Mouse (Mus musculus): ENCODE measurements around the gene Aunip.

Aunip gene

GRCm38 (mm10) chr4:134551494-134552316 is 40.9 kb downstream of the Aunip start, which contains the start of gene Selenon:
Selenon (minus strand) TSS chr4:134552166.
- DNase-seq (ENCODE audit: extremely low read depth, low read depth), result no peak

- no peak for DNase-seq (ENCODE audit: extremely low read depth, low read depth)
These were observed 42.8 kb downstream of the Aunip start for GRCm38 (mm10) chr4:134553631-134554030.

- DNase-seq (ENCODE audit: extremely low read depth, low read depth), result peak; percentile 42
These were observed 45.3 kb downstream of the Aunip start for GRCm38 (mm10) chr4:134555956-134556580.

DNA sequence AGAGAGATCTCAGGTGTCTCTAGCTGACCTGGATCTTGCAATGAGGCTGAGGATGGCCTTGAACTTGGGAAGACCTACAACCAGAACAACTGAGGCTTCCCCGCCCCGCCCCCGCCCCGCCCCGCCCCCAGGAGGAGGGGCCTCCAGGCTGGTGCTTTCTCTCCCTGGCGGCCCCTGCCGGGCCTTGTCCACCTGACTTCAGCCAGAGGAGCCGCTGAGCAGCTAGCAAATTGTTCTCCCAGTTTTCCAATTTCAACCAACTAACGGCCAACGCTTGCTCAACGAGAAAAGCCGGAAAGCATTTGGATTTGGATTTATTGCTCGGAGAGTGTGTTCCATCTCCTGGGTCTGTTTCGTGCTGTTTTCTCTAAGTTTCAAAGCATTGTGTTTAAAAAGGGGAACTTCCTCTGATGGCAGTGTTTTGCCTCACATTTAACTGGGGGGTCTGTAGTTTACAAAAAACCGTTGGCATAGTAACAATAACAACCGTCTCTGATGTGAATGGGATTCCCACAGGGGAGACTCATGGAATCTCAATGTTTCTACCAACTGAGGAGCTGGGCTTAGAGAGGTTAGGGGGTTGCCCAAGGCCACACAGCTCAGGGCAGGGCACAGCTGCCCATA is 46.9 kb downstream of the Aunip start:
- DNase-seq (ENCODE audit: extremely low read depth, low read depth), result peak; percentile 63

- no peak for DNase-seq (ENCODE audit: extremely low read depth, low read depth)
These were observed 47.8 kb downstream of the Aunip start for GRCm38 (mm10) chr4:134558570-134559113.

GRCm38 (mm10) chr4:134559154-134559553 is 48.4 kb downstream of the Aunip start:
- no peak for DNase-seq (ENCODE audit: extremely low read depth, low read depth)

DNA sequence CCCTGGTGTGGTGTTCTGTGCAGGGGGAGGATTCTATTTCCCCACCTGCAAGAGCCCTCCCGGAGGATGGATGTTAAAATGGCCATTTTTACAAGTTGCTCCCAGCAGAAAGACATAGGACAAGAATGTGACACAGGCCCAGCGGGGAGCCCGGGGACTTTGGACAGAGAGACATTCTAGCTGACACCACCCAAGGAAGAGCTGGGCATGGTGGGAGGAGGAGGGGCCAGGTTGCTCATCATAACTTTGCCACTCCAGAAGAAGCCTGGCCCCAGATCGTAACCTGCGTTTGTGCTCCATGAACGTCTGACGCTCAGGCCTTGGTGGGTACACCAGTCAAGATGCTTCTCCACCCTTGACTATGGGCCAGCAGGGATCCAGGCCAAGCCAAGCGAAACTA is 49.9 kb downstream of the Aunip start:
- DNase-seq (ENCODE audit: extremely low read depth, low read depth), result no peak

GRCm38 (mm10) chr4:134562014-134562413 is 51.2 kb downstream of the Aunip start:
- DNase-seq (ENCODE audit: extremely low read depth, low read depth), result no peak

DNA sequence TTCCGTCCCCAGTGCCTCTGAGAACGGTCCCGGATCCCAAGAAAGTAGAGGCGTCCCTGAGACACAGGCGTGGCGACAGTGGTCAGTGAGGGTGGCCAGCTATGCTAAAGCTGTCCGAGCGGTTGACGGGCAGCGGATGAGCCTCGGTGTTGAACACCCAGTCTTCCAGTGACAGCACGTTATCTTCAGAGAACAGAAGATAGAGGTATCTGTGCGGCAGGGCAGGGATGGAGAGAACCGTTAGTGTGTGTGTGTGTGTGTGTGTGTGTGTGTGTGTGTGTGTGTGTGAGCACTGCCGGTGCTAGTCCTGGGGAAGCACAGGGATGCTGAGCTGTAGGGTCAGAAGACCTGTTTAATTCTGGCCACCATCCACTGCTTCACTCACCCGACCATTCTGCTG is 52.8 kb downstream of the Aunip start:
- no peak for DNase-seq (ENCODE audit: extremely low read depth, low read depth)

- DNase-seq (ENCODE audit: extremely low read depth, low read depth), result no peak
These were observed 53.3 kb downstream of the Aunip start for GRCm38 (mm10) chr4:134564093-134564492.

GRCm38 (mm10) chr4:134567377-134568226 is 56.8 kb downstream of the Aunip start:
- DNase-seq (ENCODE audit: extremely low read depth, low read depth), result no peak

DNA sequence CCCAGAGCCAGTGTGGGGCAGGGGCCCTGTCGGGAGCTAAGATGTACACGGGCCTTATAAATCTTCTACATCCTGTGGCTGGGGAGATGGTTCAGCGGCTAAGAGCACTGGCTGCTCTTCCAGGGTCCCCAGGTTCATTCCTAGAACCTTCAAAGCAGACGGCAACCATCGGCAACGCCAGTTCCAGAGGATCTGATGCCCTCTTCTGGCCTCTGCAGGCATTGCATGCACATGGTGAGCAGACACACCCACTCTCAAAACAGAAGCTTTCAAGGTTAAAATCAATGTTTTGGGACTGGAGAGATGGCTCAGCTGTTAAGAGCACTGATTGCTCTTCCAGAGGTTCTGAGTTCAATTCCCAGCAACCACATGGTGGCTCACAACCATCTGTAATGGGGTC is 58.4 kb downstream of the Aunip start:
- DNase-seq (ENCODE audit: extremely low read depth, low read depth), result no peak

GRCm38 (mm10) chr4:134569831-134570230 is 59.0 kb downstream of the Aunip start:
- DNase-seq (ENCODE audit: extremely low read depth, low read depth), result no peak

GRCm38 (mm10) chr4:134570704-134571451 is 60.1 kb downstream of the Aunip start:
- no peak for DNase-seq (ENCODE audit: extremely low read depth, low read depth)

DNA sequence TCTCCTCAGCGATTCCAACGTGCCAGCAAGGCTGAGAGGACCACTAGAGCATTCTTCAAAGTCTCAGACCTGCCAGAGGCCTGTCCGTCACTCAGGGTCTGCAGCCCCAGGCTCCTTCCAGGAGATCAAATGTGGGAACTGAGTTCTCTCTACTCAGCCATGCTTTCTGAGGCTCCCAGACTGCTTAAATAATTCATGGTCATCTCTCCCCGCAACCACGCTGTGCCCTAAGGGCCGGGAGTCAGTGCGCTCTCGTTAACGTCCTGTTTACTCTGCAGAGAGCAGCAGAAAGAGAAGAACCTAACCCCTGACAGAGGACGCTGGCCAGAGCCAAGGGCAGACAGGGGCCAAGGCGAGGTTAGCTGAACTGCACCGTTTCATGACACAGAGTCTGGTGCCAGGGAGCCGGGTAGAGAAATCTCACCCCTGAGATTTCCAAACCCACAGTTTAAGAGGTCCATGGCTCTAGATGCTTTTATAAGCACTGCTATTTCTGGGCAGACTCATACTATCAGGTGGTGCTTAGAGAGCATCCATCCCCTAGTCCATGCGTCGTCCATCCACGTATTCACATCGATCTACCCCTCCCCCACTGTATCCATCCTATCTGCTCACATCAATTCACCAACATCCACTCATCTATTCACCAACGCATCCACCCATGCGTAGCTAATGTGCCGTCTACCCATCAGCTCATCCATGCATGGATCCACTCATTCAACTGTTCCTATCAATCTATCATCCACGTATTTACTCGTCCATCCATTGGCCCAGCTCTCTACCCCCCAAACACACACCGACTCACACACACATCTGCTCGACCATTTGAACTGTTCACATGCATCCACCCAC is 61.9 kb downstream of the Aunip start:
- no peak for DNase-seq (ENCODE audit: extremely low read depth, low read depth)
